Mouse (Mus musculus) cortical plate, adult 2 months (tissue): Measurements from ENCODE around the gene Ssc5d. TPM values are rescaled to one million over a fixed set of nuclear protein-coding genes. Genes with fewer than 3 reads are reported as not detected.
A peak's percentile ranks its signal among the peaks of the same experiment; 100 is the strongest.
"Not testable (repeated sequence)": the region's sequence is repeated elsewhere in the genome, so short reads cannot be mapped to it uniquely, and the experiment has no call there.

Experiments used
- H3K27ac ChIP-seq: fragments of 200-500 bp; 2 replicates; pipeline ENCODE4 v1.5.1; 2012; ENCODE audit warnings: low read length, control low read depth, inconsistent platforms; ENCODE audit not compliant: insufficient read depth
- H3K4me1 ChIP-seq: fragments of 200-500 bp; 2 replicates; pipeline ENCODE4 v1.6.1; 2011; ENCODE audit warnings: low read length; ENCODE audit not compliant: control insufficient read depth, insufficient read depth
- H3K4me3 ChIP-seq: fragments of 200-500 bp; 2 replicates; pipeline ENCODE4 v1.5.1; 2011; ENCODE audit warnings: mild to moderate bottlenecking, low read length, control low read depth; ENCODE audit not compliant: insufficient read depth
- CTCF ChIP-seq: fragments of 200-500 bp; IDR thresholded peaks from 2 replicates; pipeline ENCODE4 v1.5.1; 2011; ENCODE audit warnings: mild to moderate bottlenecking, control low read depth, low read length; ENCODE audit not compliant: insufficient read depth; ENCODE audit errors: extremely low read depth
- POLR2A ChIP-seq: fragments of 200-500 bp; IDR thresholded peaks from 2 replicates; pipeline ENCODE4 v1.6.1; 2011; ENCODE audit warnings: mild to moderate bottlenecking, low read length, control low read depth; ENCODE audit not compliant: insufficient read depth; ENCODE audit errors: extremely low read depth
- polyA plus RNA-seq: library from polyadenylated mRNA; depleted of rRNA; stranded (reverse); fragments of >200 nt; gene quantifications from 2 replicates; pipeline ENCODE4 v1.2.3, GENCODE M21; 2012; rRNA removed

Ssc5d gene
- polyA plus RNA-seq: 3.8 and 4.1 TPM in 2 replicates

DNA sequence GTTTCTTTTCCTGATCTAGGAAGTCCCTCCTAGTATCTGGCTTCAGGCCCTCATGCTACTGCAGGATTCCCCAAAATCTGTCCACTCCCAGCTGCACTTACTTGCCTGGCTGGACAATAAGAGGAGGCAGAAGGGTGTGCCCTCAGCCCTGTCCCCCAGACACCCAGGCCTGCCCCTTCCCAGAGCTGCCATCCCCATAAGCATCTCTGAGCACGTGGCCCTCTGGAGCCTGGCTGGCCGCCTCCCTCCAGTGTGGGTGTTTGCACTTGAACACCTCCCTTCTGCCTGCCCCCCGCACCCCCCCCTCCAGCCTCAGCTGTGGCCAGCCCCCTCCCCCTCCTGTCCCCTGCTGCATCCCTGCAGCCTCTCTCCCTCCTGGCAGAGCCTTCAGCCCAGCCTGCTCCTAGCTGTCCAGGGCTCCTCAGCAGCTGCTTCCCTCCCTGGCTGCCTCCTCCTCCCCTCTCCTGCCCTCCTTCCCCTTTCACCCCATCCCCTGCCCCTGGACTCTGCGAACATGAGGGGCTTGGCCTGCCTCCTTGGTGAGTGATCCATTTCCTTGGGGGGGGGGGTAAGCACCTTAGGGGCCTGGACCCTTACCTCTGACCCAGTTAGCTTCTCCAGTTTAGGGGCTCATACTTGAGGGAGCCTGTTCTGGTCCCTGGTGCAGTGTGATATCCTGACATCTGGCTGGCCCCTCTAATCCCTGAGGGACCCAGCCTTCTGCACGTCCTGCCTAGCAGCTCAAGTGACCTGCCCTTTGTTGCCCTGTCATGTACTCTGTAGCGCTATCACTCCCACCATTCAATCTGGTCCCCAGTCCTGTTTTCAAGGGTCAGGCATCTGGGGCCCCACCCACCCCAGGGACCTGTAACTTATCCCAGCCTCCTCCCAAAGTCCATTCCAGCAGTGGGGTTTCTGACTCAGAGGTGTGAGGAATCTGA is at the start of gene Ssc5d:
Ssc5d (plus strand) TSS at position 345 of the 941 bp plus-strand sequence.
- Histone ChIP-seq H3K27ac (peak within 1 kb of the TSS; percentile 87), H3K4me1 (peaks cover 8% of the 10 kb centered on the region), H3K4me3 (no peak within 1 kb of the TSS)
- no peak for TF ChIP-seq CTCF
- TF ChIP-seq POLR2A: no peak

DNA sequence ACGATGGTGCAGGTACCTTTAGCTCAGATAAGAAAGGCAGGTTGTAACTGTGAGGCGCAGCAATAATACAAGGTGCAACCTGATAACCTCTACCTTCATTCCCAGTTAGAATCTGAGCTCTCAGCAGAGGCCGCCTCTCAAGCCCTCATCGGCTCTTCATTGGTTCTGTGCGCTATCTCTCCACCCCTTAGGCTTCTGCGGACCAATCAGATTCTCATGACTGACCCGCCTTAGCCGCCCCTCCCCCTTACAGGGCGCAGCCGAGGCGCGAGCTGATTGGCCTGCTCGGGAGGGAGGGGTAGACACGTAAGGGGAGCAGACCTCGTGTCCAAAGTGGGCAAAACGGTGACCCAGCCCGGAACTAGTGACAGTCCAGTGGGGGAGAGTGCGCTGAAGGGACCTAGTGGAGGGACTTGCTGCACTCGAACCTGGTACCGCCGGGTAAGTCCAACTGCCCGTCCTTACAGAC is 48.8 kb upstream of the Ssc5d start, which contains the start of gene Isoc2a:
Isoc2a (plus strand) TSS at position 401 of the 469 bp plus-strand sequence.
- peak within 1 kb of the TSS; percentile 80 for H3K4me3 ChIP-seq
- no peak within 1 kb of the TSS for H3K27ac ChIP-seq
- TF ChIP-seq CTCF (no peak), POLR2A (peak; percentile 87)
- H3K4me1 ChIP-seq: no peaks in the 10 kb centered on the region; the same call in 1 of the 2 replicates

- no peak for TF ChIP-seq POLR2A
- TF ChIP-seq CTCF: no peak
- no peak overlapping the region for H3K27ac ChIP-seq
- no peaks in the 10 kb centered on the region; the same call in 1 of the 2 replicates for H3K4me1 ChIP-seq
- peak overlapping the region; percentile 80 for H3K4me3 ChIP-seq
Measured at GRCm38 (mm10) chr7:4877226-4877625, 48.4 kb upstream of the Ssc5d start.

GRCm38 (mm10) chr7:4878186-4878585 is 47.4 kb upstream of the Ssc5d start:
- no peaks in the 10 kb centered on the region; the same call in 1 of the 2 replicates for H3K4me1 ChIP-seq

GRCm38 (mm10) chr7:4879036-4879435 is 46.5 kb upstream of the Ssc5d start:
- not testable (repeated sequence) for H3K4me1 ChIP-seq, H3K4me3 ChIP-seq, H3K27ac ChIP-seq

More at GRCm38 (mm10) chr7:4878186-4878585, 47.4 kb upstream of the Ssc5d start:
- H3K27ac ChIP-seq: no peak overlapping the region
- TF ChIP-seq POLR2A: no peak
- no peak for TF ChIP-seq CTCF
- H3K4me3 ChIP-seq: no peak overlapping the region

- TF ChIP-seq CTCF (no peak), POLR2A (no peak)
- H3K4me1 ChIP-seq: no peaks in the 10 kb centered on the region
- no peak overlapping the region for H3K27ac ChIP-seq
- no peak overlapping the region for H3K4me3 ChIP-seq
Measured at GRCm38 (mm10) chr7:4886680-4887079, 38.9 kb upstream of the Ssc5d start.

DNA sequence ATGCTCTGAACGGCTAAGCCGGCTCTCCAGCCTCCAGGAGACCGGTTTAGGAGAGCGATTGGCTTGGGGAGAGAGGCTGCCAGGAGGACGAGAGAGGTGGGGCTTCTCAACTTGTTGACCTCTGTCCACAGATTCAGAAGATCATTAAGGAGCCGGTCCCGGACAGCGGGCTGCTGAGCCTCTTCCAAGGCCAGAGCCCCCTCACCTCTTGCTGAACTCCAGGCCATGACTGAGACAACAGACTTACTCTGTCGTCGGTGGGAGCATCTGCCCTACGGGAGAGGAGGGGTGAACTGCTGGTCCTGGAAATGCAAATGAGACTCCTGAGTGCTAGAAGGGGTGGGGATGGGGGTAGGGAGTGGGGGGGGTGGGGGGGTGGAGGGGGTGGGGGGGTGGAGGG is 30.4 kb upstream of the Ssc5d start:
- Histone ChIP-seq H3K27ac (no peak overlapping the region), H3K4me1 (no peaks in the 10 kb centered on the region), H3K4me3 (no peak overlapping the region)
- TF ChIP-seq POLR2A (no peak), CTCF (no peak)

- peak overlapping the region; percentile 10; the same call in 1 of the 2 replicates for H3K4me3 ChIP-seq
- H3K4me1 ChIP-seq: peaks cover 2% of the 10 kb centered on the region
- no peak for TF ChIP-seq POLR2A
- no peak for TF ChIP-seq CTCF
- no peak overlapping the region for H3K27ac ChIP-seq
Measured at GRCm38 (mm10) chr7:4898851-4899648, 26.5 kb upstream of the Ssc5d start.

- Histone ChIP-seq H3K4me3 (peak overlapping the region; percentile 10), H3K4me1 (peaks cover 2% of the 10 kb centered on the region), H3K27ac (no peak overlapping the region)
- no peak for TF ChIP-seq POLR2A
Measured at GRCm38 (mm10) chr7:4899649-4900522, 25.7 kb upstream of the Ssc5d start.

GRCm38 (mm10) chr7:4900523-4900851 is 25.1 kb upstream of the Ssc5d start:
- H3K4me3 ChIP-seq: peak overlapping the region; percentile 10
- H3K4me1 ChIP-seq: peaks cover 2% of the 10 kb centered on the region
- TF ChIP-seq POLR2A: no peak
- TF ChIP-seq CTCF: no peak
- no peak overlapping the region for H3K27ac ChIP-seq
